Mouse (Mus musculus) forebrain, postnatal 0 days (tissue): ENCODE data around the gene Calcrl. TPM values are rescaled to one million over a fixed set of nuclear protein-coding genes. Genes with fewer than 3 reads are reported as not detected.

ENCODE experiments used
- ATAC-seq: fragments of 200-750 bp; cut with Nextera tagmentation; 2 replicates; pipeline ENCODE4 v1.8.0; 2017; ENCODE audit warnings: mild to moderate bottlenecking, moderate library complexity
- DNase-seq: peaks from one replicate; pipeline ENCODE4 v3.0.0-alpha.2; 2015
- H3K27ac ChIP-seq: fragments of 300-500 bp; sonication (generic); 2 replicates; pipeline ENCODE4 v1.5.1; 2014; ENCODE audit warnings: low read depth, mild to moderate bottlenecking, antibody characterized with exemption, low read length, moderate library complexity, mixed read lengths
- H3K27me3 ChIP-seq: fragments of 300-500 bp; sonication (generic); 2 replicates; pipeline ENCODE4 v1.6.1; 2014; ENCODE audit warnings: mild to moderate bottlenecking, low read length, mixed read lengths; ENCODE audit not compliant: insufficient read depth
- H3K36me3 ChIP-seq: fragments of 300-500 bp; sonication (generic); 2 replicates; pipeline ENCODE4 v1.6.1; 2014; ENCODE audit warnings: mild to moderate bottlenecking, moderate library complexity; ENCODE audit not compliant: insufficient read depth
- H3K4me1 ChIP-seq: fragments of 300-500 bp; sonication (generic); 2 replicates; pipeline ENCODE4 v1.6.1; 2014; ENCODE audit warnings: antibody characterized with exemption; ENCODE audit not compliant: insufficient read depth
- H3K4me2 ChIP-seq: fragments of 300-500 bp; sonication (generic); 2 replicates; pipeline ENCODE4 v1.6.1; 2014; ENCODE audit warnings: low read depth, mild to moderate bottlenecking, moderate library complexity
- H3K4me3 ChIP-seq: fragments of 300-500 bp; sonication (generic); 2 replicates; pipeline ENCODE4 v1.5.1; 2014; ENCODE audit warnings: low read depth, low read length, mixed read lengths
- H3K9ac ChIP-seq: fragments of 300-500 bp; sonication (generic); 2 replicates; pipeline ENCODE4 v1.6.1; 2014; ENCODE audit warnings: mild to moderate bottlenecking
- H3K9me3 ChIP-seq: fragments of 300-500 bp; sonication (generic); 2 replicates; pipeline ENCODE4 v1.6.1; 2016; ENCODE audit warnings: low read length
- CTCF ChIP-seq: sonication (generic); IDR thresholded peaks from 2 replicates; pipeline ENCODE4 v1.5.1; 2016; ENCODE audit warnings: antibody characterized with exemption, control low read depth, low read depth
- WGBS: fragments of 180-500 bp; shearing (Covaris S2); extraction: QIAGEN DNeasy Blood & Tissue Kit; methylation state at CpG from one replicate; pipeline ENCODE4 v1.1.7; 2014; 5-methylcytosine and 5-hydroxymethylcytosine counted together
- polyA plus RNA-seq: library from polyadenylated mRNA; unstranded; fragments of >200 nt; fragmentation: Nextera tagmentation; extraction: Ambion mirVana; gene quantifications from 2 replicates; pipeline ENCODE4 v1.2.1, GENCODE M21; 2015
- total RNA-seq: library from RNA; depleted of rRNA; stranded (reverse); fragments of >200 nt; gene quantifications from 2 replicates; pipeline ENCODE4 v1.2.3, GENCODE M21; 2014

Gene Calcrl
- total and polyA plus RNA-seq, 2 experiments from 2014 or later: 6.1 to 14.1 TPM

DNA sequence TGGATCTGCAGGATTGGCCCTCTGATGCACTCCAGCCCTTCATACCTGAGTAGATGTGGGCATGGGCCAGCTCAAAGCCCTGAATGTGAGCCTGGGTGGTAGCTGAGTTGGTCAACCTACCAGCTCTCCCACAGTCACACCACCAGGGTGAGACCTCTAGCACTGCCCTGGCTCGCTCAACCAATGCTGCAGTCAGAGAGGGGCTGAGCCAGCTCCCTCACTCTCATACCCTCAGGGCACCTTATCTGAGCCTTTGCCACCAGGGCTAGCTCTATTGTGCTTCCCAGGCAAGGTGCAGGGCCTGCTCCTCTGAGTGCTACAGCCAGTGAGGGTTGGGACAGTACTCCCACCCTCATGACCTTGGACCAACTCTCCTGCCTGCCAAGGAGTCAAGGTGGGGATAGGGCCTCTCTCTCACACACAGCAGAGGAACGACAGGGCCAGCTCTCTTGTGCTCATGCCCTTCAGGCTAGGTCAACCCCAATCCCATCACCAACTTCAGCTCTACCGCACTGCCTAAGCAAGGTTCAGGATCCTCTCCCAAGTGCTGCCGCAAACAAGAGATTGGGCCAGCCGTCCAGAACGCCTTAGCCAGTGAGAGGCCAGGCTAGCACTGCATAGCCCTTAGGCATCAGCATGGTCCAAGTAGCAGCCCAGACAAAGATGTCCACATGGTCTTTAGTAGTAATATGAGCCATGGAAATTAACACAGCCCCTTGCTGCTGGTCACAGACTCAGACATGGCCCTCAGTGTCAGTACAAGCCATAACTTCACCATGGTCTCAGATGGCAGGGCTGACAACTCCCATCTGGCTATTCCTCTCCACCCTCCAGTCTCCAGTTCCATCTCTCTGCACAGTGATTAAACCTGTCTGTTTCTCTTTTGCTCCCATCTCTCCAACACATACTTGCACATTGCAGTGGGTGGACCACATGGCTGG is 62.2 kb downstream of the Calcrl start:
- no peak overlapping the region for H3K27ac ChIP-seq

DNA sequence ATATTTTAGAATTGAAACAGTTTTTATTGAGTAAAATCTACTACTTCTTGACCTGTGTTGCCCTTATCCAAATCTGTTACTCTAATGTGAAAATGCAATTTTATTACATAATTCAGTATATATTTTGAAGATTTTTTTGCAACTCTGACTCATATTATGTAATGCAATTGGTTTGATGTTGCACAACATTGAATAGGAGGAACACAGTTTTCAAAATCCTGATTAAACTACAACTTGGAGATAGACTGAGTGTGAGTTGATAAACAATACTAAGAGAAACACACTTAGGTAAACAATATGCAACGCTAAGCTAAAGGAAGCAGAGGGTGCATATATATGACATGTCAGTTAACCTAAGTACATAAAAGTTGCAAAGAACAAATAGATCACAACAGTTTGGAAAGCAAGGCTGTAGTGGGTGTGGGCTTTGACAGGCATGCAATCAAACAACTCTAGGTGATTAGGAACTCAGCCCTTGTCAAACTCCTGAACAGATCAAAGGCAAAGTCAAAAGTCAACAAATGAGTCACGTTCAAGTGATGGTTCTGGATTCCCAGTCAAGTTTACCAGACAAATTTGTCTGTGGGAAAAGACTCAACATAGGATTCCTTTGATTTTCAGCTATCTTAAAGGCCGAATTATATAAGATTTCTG is 66.4 kb downstream of the Calcrl start:
- no peaks in the 10 kb centered on the region for H3K36me3 ChIP-seq
- TF ChIP-seq CTCF: no peak
- H3K27me3 ChIP-seq: no peaks in the 10 kb centered on the region
- no peak overlapping the region for H3K9ac ChIP-seq
- no peaks in the 10 kb centered on the region for H3K4me1 ChIP-seq
- no peak overlapping the region for H3K27ac ChIP-seq
- WGBS: 81% methylated on average over 3 of the region's 3 CpGs
- DNase-seq (no peak), ATAC-seq (no peak)
- H3K4me3 ChIP-seq: no peak overlapping the region
- no peaks in the 10 kb centered on the region for H3K9me3 ChIP-seq
- no peak overlapping the region for H3K4me2 ChIP-seq

More for the DNA sequence above, 62.2 kb downstream of the Calcrl start:
- no peak for TF ChIP-seq CTCF
- Histone ChIP-seq H3K36me3 (no peaks in the 10 kb centered on the region), H3K9me3 (no peaks in the 10 kb centered on the region), H3K9ac (no peak overlapping the region), H3K4me1 (no peaks in the 10 kb centered on the region), H3K4me2 (no peak overlapping the region), H3K27me3 (no peaks in the 10 kb centered on the region), H3K4me3 (no peak overlapping the region)
- no peak for ATAC-seq
- 93% methylated on average over 6 of the region's 6 CpGs for WGBS
- no peak for DNase-seq

DNA sequence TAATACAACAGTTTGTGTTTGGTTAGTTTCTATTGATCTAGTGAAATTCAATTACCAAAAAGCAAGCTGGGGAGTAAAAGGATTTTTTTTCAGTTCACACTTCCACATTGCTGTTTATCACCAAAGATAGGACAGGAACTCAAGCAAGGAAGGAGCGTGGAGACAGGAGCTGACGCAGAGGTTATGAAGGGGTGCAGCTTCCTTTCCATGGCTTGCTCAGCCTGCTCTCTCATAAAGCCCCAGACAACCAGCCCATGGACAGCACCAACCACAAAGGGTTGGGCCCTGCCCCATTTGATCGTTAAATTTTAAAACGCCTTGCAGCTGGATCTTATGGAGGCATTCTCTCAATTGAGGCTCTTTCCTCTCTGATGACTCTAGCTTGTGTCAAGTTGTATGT is 69.9 kb downstream of the Calcrl start:
- no peaks in the 10 kb centered on the region for H3K27me3 ChIP-seq
- H3K9ac ChIP-seq: no peak overlapping the region
- ATAC-seq: no peak
- H3K4me2 ChIP-seq: no peak overlapping the region
- H3K9me3 ChIP-seq: no peaks in the 10 kb centered on the region
- no peak for DNase-seq
- H3K4me3 ChIP-seq: no peak overlapping the region
- no peaks in the 10 kb centered on the region for H3K36me3 ChIP-seq
- no peak for TF ChIP-seq CTCF
- no peaks in the 10 kb centered on the region for H3K4me1 ChIP-seq
- no peak overlapping the region for H3K27ac ChIP-seq
- 77% methylated on average over 4 of the region's 4 CpGs for WGBS

DNA sequence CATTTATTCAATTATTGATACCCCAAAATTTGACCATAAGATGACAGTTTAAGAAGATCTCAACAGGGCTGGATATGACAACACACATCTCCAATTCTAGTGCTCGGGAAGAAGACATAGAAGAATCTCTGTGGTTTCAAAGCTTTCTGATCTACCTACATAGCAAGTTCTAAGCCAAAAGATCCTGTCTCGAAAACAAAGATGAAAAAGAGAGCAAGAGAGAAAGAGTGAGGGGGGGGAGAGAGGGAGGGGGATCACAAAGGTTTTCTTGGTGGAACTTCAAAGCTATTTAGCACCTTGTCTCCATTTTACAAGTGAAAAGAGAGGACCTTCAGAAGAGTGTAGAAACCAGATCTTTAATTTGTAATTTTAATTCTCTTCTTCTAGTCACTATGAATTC is 77.8 kb downstream of the Calcrl start:
- 76% methylated on average over 2 of the region's 2 CpGs for WGBS
- ATAC-seq: no peak
- H3K9ac ChIP-seq: no peak overlapping the region
- H3K27me3 ChIP-seq: no peaks in the 10 kb centered on the region
- no peaks in the 10 kb centered on the region for H3K9me3 ChIP-seq
- no peak for DNase-seq
- H3K36me3 ChIP-seq: no peaks in the 10 kb centered on the region
- H3K27ac ChIP-seq: no peak overlapping the region
- H3K4me3 ChIP-seq: no peak overlapping the region
- H3K4me2 ChIP-seq: no peak overlapping the region
- TF ChIP-seq CTCF: no peak
- H3K4me1 ChIP-seq: no peaks in the 10 kb centered on the region

DNA sequence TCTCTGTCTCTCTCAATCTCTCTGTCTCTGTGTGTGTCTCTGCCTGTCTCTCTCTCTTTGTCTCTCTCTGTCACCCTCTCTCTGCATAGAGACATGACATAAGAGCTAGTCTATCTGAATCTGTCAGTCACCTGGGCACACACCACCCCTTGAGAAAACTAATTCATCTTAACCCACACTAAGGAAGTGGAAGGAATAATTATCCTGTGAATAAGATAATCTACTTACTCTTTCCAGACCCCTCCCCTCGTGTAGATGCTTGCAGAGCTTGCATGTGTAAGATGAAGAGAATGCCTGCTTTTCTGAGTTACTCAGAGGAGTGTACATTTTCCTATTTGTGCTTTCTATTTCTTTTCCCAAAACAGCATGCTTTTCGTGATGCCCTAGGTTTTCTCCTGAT is 81.5 kb downstream of the Calcrl start:
- H3K4me1 ChIP-seq: no peaks in the 10 kb centered on the region
- TF ChIP-seq CTCF: no peak
- DNase-seq: no peak
- H3K36me3 ChIP-seq: no peaks in the 10 kb centered on the region
- no peak overlapping the region for H3K4me2 ChIP-seq
- WGBS: 45% methylated on average over 2 of the region's 2 CpGs
- no peaks in the 10 kb centered on the region for H3K27me3 ChIP-seq
- H3K4me3 ChIP-seq: no peak overlapping the region
- no peak overlapping the region for H3K9ac ChIP-seq
- peak; percentile 75 for ATAC-seq
- no peak overlapping the region for H3K27ac ChIP-seq
- H3K9me3 ChIP-seq: no peaks in the 10 kb centered on the region

DNA sequence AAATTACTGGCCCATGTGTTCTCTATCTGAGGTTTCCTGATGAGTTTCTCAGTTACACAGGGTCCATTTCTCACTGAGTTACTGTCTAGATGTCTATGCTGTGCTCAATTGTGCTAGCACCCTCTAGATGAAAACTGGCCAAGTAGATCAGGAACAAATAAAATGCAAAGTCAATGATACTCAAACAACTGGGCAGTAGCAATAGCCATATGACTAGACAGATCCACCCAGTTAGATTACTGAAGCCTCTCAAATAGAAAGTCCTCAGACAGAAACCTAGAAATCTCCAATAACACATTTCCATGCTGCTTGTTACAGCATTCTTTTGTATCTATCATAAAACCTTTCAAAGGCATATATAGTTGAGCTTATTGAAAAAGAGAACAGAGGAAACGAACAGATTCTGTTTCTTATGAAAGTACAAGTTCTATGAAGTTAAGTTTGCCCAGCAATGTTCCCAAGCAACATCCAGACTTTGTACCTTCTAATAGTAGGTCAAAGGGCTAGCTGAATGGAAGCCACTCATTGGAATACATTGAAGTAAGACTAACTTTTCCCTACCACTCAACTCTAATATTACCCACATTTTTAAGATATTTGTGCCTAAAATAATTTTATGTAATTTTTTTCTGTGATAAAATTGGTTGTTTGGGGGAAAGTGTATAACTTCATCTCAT is 87.3 kb downstream of the Calcrl start:
- no peak overlapping the region for H3K27ac ChIP-seq
- no peak for TF ChIP-seq CTCF
- no peak overlapping the region for H3K4me2 ChIP-seq
- no peak overlapping the region for H3K4me3 ChIP-seq
- no peak overlapping the region for H3K9ac ChIP-seq
- DNase-seq: no peak
- WGBS: 78% methylated on average over 1 of the region's 1 CpGs
- no peaks in the 10 kb centered on the region for H3K36me3 ChIP-seq
- no peaks in the 10 kb centered on the region for H3K27me3 ChIP-seq
- no peaks in the 10 kb centered on the region for H3K4me1 ChIP-seq
- H3K9me3 ChIP-seq: no peaks in the 10 kb centered on the region
- ATAC-seq: no peak

DNA sequence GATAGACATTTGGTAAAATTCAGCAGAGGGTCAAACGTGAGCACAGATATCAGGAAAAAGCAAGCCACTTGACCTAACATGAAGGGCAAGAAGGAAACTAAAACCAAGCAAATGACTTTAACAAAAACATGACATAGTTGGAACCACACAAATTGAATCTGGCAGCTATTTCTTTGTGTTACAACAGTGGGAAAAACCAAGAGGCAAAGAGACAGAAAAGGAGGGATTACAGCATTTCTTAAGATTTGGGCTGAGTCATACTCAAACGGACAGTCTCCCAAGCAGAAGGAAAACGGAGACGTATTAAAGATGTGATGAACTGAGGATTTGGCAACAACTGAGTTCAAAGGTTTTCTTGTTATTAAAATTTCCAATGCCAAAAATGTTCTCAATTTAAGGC is 88.9 kb downstream of the Calcrl start:
- no peak overlapping the region for H3K4me3 ChIP-seq
- no peaks in the 10 kb centered on the region for H3K36me3 ChIP-seq
- WGBS: 78% methylated on average over 4 of the region's 4 CpGs
- no peak for TF ChIP-seq CTCF
- no peak overlapping the region for H3K9ac ChIP-seq
- ATAC-seq: no peak
- no peak for DNase-seq
- no peak overlapping the region for H3K27ac ChIP-seq
- H3K4me2 ChIP-seq: no peak overlapping the region
- no peaks in the 10 kb centered on the region for H3K9me3 ChIP-seq
- no peaks in the 10 kb centered on the region for H3K4me1 ChIP-seq
- H3K27me3 ChIP-seq: no peaks in the 10 kb centered on the region
